Mouse (Mus musculus) stomach, postnatal 0 days (tissue): Measurements from ENCODE around the gene Creg2.

Source experiments
- CTCF ChIP-seq: IDR thresholded peaks from 2 replicates; pipeline ENCODE4 v1.5.1; 2016; ENCODE audit warnings: antibody characterized with exemption, low read depth, mild to moderate bottlenecking, moderate library complexity
- EP300 ChIP-seq: optimal IDR thresholded peaks from 2 replicates; pipeline ENCODE3; 2016; ENCODE audit warnings: antibody characterized with exemption

DNA sequence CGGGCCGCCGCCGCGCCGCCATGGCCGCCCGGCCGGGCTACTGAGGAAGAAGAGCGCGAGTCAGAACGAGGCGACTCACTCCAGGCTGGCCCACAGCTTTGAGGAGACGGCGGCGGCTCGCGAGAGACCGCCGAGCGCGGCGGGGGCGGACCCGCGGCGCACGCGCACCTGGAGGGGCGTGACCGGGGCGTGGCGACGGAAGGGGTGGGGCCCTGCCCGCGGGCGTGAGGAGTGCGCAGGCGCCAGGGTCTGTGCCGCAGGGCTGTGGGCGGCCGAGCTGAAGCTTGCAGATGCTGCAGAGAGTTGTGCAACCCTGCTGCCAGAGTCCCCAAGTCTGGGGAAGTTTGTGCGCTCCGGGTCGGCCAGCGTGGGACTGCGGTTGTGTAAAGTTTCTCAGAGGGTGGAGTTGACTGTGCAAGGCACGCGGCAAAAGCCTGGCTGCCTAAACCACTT, 74.0 kb downstream of the Creg2 start, which contains the start of gene Rnf149:
- TF ChIP-seq EP300: no peak
- TF ChIP-seq CTCF: no peak
